Mouse (Mus musculus): ENCODE measurements around the gene Gm15140. TPM values are rescaled to one million over a fixed set of nuclear protein-coding genes. Genes with fewer than 3 reads are reported as not detected.
"Not testable (repeated sequence)": the region's sequence is repeated elsewhere in the genome, so short reads cannot be mapped to it uniquely, and the experiment has no call there.

Gene Gm15140
- not detected in 2 replicates for polyA plus RNA-seq (2012; rRNA removed)

GRCm38 (mm10) chrX:154120585-154120984 is at the start of gene Gm15140:
Gm15140 (minus strand) TSS chrX:154120685.
- DNase-seq; H3K4me1 ChIP-seq (ENCODE audit: control insufficient read depth, insufficient read depth, low read length); H3K4me3 ChIP-seq (replicated peaks; ENCODE audit: extremely low read depth, low read depth, low read length): not testable (repeated sequence)
- WGBS = 52% methylated on average over 1 of the region's 1 CpGs

Other genes with a start within 250 kb of the Gm15140 start
- not detected in 2 replicates for gene Samt1, start 108.0 kb downstream of the Gm15140 start, polyA plus RNA-seq (2012; rRNA removed)
- gene 4921511M17Rik, start 86.9 kb downstream of the Gm15140 start, polyA plus RNA-seq (2012; rRNA removed) = not detected in 2 replicates
- not detected in 2 replicates for gene Gm10057, start 65.6 kb downstream of the Gm15140 start, polyA plus RNA-seq (2012; rRNA removed)
- gene 4930524N10Rik, start 222.7 kb upstream of the Gm15140 start, polyA plus RNA-seq (2012; rRNA removed) = not detected in 2 replicates